Mouse (Mus musculus) kidney, adult 2 months (tissue): ENCODE results near the gene Zfp553.

Source experiments
- CTCF ChIP-seq: fragments of 200-500 bp; conservative IDR thresholded peaks from 2 replicates; pipeline ENCODE4 v1.5.1; 2011; ENCODE audit warnings: low read depth, mild to moderate bottlenecking, control low read depth, low read length, moderate library complexity, mixed read lengths; ENCODE audit not compliant: insufficient read depth, insufficient read length
- POLR2A ChIP-seq: fragments of 200-500 bp; IDR thresholded peaks from one replicate; pipeline ENCODE4 v1.6.1; 2011; ENCODE audit warnings: low read depth, low read length, control low read depth

GRCm38 (mm10) chr7:127207374-127208294, 25.2 kb upstream of the Zfp553 start:
- TF ChIP-seq CTCF (no peak), POLR2A (no peak)
